Mouse (Mus musculus) embryo, embryonic 10.5 days (tissue): ENCODE data around the gene Hnrnpdl.
A peak's percentile ranks its signal among the peaks of the same experiment; 100 is the strongest.

Experiments
- DNase-seq: peaks from one replicate; pipeline ENCODE4 v3.0.0-alpha.2; 2015; ENCODE audit warnings: low spot score

The Hnrnpdl gene

DNA sequence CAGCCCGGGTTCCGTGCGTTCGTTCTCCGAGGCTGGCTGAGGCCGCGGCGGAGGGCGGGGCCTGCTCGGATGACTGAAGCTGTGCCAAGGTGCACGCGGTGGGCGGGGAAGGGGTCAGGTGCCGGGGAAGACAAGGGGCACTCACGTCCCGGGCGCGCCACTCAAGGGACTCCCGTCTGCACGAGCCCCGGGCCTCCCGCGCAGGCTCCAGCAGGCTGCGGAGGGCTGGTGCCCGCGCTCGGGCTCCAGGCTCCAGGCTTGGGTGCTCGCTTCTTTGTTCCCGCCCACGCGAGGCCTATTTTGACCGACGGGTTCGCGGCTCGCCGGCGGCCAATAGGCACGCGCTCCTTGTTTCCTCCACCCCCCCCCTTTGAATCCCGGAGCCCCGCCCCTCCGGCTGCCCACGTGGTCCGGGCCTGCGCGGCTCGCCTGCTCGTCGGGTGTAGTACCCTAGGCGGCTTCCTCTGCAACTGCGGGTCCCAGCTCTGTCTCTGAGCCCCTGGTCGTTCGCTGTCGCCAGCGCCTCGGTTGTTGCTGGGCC is at the start of gene Hnrnpdl, which contains the start of gene Enoph1:
Hnrnpdl (minus strand) TSS at position 63 of the 541 bp plus-strand sequence.
Enoph1 (plus strand) TSS at position 384 of the 541 bp plus-strand sequence.
- DNase-seq: peak; percentile 97

DNA sequence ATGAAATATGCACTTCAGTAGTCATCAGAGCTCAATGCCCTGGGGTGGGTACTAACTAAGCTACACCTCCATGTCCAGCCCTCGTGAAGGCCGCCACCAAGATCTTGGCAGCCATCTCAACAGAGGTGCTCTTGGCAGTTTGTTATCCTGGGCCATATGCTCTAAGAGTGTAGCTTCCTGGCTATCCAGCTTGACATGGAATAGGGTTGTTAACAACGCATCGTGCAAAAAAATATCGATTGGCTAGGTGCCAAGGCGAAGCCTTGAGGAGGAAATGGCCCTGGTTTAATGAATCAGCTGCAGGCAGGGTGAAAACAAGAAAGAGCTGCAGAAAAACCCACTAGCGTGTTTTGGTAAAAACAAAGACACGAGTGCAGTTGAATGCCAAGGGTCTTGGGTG is 45.6 kb upstream of the Hnrnpdl start:
- no peak for DNase-seq

DNA sequence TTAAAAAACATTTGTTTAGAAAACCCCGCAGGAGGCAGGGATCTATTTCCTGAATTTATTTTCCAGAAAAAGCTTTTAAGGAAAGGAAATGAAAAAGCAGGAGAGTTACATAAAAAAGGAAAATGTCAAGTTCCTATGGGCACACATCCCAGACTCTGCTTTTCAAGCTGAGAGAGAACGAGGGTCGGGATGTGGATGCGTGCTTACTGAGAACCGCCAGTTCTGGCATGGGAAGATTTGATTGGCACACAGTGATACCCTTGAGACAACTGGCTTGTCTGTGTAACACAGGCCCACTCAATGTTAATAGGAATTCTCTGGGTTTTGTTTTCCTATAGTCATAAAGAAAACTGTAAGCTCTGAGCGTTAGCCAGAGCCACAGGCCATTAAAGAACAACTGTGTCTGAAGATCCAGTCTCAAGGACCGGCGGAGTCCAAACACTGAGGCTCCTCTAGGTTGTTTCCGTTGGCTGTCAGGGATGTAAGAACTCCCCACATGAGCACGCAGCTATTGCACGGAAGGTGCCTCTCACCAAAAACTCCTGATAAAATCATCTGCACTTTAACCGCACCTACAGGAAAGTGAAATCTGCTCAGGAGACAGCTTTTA is 44.6 kb upstream of the Hnrnpdl start:
- no peak for DNase-seq

DNA sequence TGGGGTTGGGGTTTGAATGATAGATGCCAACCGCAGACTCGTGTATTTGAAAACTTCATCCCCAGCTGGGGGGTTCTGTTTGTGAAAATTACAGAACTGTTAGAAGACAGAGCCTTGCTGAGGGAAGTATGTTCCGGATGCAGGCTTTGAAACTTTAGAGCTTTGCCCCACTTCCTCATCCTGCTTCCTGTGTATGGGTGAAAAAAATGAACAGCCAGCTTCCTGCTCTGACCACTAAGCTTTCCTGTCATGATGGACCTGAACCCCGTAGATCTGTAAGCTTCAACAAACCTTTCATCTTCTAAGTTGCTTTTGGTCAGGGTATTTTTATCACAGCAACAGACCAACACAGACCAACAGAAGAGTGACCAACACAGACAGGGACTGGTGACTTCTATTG is 42.5 kb upstream of the Hnrnpdl start:
- no peak for DNase-seq

DNA sequence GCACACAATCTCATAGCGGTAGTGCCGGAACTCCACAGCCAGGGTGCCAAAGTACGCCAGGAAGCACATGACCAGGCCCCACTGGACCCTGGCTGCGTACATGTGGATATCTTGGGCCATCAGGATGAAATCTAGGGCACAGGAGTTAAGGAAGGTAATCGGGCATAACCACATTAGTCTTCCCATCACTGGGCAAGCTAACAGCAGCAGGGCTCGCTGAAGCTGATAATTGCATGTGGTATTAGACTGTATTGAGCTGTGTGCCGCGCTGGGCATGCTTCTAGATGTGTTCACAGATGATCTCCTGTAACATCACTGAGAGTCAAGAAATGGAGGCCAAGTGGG is 40.4 kb upstream of the Hnrnpdl start:
- no peak for DNase-seq

DNA sequence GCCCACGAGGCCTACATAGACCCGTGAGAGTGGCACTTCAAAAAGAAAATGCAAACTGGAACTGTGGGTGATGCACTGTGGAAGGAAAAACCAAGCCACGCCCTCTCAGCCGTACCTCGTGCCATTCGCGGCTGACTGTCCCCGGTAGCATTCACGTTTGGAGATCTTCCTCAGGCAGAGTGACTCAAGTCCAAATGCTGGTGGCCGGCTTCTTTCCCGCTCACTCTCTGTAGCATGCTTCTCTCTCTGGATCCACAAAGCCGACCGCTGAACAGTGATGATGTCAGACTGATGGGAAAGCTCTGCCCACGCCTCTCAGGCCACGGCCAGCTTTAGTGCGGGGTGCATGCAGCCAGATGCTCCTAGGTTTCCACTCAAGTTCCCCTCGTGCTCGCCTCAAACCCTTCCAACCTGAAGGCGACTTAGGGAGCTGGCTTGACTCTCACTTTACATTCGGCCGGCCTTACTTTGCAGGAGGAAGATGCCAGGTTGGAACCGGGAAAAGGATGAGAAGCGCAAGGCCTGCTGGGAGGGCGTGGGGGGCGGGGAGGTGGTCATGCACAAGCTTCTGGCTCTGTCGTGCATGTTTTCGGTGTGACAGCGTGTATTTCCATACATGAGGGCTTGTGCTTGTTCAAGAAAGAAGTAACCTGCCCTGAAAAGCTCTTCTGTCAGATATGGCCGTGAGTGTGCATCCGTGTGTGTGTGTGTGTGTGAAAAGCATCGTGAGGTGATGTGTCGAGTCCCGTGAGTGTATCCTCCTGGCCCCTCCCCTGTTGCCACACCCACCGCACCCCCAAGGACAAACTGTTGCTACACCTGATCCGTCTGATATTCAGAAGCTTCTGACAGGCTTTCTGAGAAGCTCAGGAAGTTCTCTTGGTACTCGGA is 39.8 kb upstream of the Hnrnpdl start:
- peak; percentile 41 for DNase-seq

DNA sequence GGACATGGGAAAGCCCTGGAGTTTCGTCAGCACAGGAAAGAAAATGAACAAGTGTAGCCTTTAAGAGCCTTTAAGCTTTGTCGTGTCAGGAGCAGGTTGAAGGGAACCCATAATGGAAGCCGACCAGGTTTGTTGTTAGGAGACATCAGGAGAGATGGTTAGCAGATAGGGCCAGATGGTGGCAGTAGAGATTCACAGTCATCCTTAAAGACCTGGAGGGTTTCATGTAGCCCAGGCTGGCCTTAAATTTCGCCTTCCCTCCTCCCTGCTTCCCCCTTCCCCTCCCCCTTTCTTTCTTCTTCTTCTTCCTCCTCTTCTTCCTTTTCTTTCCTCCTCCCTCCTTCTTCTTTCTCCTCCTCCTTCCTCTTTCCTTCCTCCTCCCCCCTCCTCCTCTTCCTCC is 35.1 kb upstream of the Hnrnpdl start:
- peak; percentile 37 for DNase-seq

DNA sequence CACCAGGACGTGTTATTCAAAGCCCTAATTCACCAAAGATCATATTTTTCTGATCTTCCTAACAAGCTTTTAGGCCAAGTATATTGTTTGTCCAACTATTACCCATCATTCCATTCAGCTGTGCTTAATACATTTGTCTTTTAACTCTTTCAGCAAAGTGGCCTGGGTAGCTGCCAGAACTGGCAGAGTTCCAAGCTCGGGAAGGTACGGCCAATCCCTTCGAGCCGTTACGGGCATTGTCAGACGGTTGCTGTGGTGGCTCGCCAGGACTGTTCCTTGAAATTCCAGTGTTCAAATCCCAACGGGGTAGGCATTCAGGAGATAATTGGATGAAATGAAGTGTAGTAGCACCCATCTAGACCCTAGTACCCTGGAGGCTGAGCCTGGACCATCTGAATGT is 33.1 kb upstream of the Hnrnpdl start:
- DNase-seq: no peak

DNA sequence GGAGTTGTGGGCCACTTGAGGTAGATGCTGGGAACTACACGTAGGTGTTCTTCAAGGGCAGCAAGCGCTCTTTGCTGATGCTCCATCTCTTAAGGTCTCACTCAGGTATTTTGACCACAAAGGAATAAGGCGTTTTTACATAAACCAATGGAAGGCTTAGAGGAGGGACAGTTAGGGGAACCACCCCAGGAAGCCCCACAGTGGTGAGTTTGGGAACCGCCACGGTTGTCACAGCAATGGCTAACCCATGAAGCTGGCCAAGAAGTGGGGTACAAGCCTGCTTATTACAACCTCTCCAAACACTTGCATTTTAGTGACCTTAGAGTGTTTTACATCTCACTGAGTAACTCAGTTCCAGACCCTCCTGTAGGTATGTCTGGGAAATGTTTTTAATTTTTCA is 32.1 kb upstream of the Hnrnpdl start:
- no peak for DNase-seq

DNA sequence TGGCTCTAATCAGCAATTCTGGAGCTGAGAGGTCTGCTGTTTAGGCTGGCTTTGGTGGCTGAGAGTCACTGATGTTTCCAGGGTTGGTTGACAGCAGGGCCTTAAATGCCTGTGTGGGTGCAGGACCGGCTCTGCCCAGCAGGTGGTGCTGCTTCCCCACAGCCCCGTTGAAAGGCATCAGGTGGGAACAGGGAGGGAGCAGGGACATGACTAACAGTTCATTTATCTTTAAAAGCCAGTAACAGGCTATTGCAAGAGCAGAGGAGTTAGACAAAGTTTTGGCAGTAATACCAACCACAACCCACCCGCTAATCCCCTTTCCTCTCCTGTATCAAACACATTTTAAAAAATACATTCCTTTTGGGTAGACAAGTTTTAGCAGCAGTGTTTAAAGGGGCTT is 30.8 kb upstream of the Hnrnpdl start:
- DNase-seq: peak; percentile 86

DNA sequence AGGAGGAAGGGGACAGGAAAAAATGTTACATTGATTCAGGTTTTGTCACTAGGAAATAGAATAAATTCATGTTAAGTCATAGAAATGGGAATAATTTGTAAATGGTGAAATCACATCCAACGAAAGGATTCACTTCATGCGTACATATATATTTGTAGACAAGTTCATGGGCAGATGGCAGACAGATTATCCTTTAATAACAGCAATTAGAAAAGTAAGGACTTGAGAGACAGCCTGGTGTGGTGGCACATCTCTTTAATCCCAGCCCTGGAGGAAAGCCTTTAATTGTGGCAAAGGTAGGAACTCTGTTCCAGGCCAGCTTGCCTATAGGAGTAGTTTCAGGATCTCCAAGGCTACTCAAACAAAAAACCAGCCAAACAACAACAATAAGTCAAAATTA is 30.1 kb upstream of the Hnrnpdl start:
- DNase-seq: no peak

DNA sequence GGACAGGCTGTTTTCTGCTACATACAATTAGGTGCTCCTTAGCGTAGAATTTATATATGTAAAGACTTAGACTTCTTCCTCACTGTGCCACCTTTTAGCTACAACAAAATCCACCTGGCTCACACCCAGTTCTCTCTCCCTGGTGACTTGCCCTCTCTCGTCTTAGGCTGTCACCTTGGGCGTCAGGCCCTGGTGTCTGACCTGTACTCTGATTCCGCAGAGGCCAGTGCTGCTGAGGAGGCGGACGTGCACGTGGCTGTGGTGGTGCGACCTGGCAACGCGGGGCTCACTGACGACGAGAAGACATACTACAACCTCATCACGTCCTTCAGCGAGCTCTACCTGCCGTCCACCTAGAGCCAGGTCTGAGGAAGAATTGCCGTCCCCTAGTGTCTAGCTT is 28.1 kb upstream of the Hnrnpdl start:
- DNase-seq: no peak

DNA sequence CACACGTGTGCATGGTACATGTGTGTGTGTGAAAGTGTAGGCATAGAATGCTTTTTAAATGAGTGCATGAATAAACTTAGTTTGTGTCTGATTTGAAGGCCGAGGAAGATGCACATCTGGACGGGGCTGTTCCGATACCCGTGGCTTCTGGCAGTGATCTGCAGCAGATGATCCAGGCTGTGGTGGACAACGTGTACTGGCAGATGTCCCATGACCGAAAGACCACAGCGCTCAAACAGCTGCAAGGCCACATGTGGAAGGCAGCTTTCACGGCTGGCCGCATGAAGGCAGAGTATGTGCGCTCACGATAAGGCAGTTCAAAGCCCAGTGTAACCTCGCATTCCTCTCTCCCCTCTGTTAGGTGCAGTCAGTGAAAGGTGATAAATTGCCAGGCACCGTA is 21.4 kb upstream of the Hnrnpdl start:
- DNase-seq: no peak

DNA sequence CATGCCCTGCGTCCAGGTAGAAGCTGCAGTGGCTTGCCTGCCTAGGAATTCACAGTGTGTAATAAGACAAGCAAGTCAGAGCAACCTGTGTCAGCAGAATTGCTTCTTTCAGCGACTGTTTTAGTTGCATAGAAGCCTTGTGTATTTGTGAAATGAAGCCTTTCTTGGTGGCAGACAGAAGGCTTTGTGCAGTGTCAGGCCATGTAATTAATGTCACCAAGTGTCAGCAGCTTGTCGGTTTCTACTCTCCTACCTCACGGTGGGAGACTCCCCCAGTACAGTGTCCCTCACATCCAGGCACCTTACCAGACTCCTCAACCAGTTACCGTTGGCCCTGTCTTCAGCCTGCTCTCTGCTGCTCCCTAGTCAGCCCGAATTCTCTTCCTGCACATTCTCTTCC is 19.9 kb upstream of the Hnrnpdl start:
- no peak for DNase-seq

DNA sequence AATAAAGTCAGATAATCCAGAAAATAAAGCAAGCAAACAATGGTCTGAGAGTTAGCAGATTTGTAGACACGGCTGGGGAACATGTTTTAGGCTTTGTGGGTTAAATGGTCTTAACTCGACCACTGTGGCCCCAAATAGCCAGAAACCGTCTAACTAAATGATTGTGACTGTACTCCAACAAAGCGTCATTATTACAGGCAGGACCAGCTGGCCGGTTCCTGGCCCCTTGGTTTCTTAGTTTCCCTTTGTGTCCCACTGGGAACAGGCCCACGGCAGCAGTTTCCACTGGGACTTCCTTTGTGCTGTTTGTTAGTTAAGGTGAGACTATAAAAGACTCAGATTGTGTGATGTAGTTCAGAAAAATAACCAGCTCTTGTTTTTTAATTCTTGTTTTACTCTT is 19.3 kb upstream of the Hnrnpdl start:
- DNase-seq: no peak

DNA sequence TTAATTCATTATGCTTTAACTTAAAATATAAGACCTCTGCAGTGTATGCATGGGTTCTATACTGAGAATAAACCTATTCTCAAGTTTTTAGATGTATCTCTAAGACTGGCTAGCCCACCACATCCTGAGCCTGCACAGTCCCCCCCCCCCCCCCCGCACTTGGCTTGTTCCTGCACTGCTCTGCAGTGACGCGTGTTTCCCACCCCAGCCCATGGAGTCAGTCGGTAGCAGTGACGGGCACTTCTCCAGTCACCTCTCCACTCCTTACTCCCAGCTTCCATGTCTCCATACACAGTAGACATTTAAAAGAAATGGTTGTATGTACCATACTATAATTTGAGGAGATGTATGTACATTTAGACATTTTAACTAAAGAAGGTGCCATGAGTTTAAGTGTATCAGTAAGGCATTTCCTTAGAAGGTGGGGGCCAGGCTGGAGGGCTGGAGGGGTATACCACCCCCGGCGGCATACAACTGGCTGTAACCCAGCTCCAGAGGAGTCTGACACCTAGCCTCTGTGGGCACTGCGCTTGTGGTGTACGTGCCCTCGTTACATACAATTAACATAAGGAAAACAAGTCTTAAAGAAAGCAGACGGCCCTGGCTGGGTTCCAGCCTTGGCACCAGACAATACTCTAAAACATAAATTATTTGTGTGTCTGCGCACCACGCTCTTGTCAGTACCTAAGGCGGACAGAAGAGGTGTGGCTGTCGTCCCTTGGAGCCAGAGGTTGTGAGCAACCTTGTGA is 18.2 kb upstream of the Hnrnpdl start:
- DNase-seq: no peak

DNA sequence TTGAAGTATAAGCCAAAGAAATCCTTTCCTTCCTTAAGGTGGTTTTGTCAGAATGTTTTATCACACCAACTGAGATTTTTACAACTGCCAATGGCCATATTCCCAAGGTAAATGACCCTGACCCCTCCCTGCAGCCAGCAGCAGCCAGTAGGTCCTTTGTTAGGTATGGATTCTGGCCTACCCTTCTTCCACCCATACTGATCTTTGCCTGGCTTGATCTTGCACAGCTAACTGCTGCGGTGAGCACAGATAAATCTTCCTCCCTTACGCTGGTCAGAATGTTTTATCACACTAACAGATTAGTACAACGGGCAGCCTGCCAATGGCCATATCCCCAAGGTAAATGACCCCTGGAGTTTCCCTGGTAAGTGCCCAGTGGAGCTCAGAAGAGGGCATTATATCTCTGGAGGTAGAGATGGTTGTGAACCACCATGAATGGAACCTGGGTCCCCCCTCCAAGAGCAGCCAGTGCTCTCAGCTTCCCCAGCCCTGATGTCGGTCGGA is 16.5 kb upstream of the Hnrnpdl start:
- DNase-seq: no peak

DNA sequence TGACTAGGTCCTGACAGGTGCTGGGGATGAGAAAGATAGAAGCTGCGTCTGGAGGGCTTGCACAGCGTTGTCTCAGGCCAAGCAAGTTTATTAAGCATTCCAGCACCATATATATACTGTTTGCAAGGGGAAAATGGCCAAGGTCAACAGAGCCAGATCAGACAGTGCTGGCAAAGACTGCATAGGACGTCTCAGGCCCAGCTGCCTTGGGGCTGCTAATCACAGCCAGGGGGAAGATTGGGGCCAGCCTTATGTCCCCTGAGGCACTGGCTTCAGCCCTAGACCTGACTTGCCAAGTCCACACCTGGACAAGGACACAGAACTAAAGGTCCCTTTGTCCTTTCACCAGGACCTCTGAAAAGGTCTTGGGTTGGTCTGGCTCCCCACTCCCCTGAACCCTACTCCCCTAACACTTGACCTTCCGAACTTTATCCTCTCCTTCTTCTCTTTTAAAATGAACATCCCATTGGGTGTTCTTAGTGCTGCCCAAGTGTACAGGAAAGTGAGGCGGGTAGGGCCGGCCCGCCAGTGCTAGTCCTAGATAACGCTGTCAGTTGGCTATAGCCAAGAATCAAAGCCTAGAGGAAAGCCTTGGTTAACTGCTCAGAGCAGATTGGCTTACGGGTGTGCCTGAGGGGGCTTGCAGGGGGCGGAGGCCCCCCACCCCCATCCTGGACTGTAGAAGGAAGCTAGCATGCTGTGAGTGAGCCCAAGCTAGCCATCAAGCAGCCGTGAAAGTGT is 15.5 kb upstream of the Hnrnpdl start:
- no peak for DNase-seq

DNA sequence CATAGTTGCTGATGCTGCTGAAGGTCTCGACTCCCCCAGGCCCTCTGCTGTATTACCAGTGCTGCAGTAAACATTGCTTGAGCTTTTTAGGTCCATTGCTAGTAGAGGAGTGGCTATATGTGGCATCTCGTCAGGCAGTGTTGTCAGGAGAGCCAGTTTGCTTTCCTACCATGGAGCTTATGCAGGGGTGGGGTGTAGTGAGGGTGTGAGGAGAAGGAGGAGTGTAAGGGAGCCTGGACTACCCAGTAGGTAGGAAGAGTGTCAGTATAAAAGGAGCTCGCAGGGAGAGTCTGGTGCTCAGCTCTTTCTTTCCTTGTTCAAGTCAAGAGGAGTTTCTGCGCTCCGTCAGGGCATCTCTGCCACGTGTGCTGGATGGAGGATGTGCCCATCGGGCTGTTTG is 13.3 kb upstream of the Hnrnpdl start:
- DNase-seq: no peak

DNA sequence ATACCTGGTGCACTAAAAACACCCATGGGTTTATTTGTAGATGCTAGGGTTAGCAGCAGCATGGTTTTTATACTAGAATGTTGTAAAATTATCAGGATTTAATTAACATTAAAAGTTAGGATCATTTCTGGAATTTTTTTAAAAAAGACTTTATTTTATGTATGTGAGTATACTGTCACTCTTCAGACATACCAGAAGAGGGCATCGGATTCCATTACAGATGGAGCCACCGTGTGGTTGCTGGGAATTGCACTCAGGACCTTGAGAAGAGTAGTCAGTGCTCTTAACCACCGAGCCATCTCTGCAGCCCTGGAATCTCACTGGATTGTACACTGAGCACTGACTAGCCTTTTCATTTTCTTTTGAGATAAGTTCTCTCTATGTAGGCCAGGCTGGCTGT is 10.4 kb upstream of the Hnrnpdl start:
- DNase-seq: no peak

DNA sequence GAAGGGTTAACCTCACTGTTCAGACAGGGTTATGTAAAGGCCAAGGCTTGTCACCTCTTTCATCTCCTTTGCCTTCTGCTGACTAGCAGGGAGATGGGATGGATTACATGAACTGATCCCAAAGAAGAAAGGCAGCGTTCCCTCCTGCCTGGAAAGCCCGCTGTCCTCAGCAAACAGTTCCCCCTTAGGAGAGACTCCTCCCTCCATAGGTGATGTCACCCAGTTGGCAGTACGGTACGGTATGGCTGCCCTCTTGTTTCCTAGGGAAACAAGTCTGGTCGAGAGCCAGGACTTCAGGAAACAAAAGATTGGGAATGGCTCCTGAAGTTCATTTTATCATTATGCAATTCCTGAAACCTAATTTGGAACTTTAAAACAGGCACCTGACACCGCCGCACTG is 8.4 kb upstream of the Hnrnpdl start:
- no peak for DNase-seq

DNA sequence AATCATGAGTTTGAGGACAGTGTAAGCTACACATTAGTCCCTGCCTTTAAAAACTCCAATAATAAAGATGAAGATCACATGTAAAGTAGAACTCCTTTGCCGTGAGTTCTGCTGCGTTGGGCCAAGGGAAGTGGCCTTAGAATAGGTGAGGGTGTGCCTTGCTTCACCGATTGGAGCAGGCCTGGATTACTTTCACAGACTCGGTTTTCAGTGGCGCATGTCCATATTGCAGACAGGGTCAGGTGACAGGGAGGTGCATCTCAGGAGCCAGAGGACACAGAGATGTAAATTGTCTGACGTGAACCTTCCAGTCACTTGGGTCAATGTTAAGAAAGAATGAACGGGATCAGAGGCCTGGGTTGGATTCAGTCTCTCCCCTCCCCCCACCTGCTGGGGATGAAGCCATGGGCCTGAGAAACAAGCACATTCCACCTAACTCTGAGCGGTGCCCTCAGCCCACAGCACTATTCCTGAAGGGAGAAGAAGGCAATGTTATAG is 7.7 kb upstream of the Hnrnpdl start:
- no peak for DNase-seq
